Mouse (Mus musculus): ENCODE measurements around the gene Slc30a4. TPM values are rescaled to one million over a fixed set of nuclear protein-coding genes. Genes with fewer than 3 reads are reported as not detected.

Gene Slc30a4
- total RNA-seq, 2 experiments from 2014 or later: 0.59 to 1.0 TPM

Other genes with a start within 250 kb of the Slc30a4 start
- 0.28 TPM in 1 of 2 replicates, not detected in the other for gene Gm14085, start 217.7 kb downstream of the Slc30a4 start, total RNA-seq (2014; fragmentation: Nextera tagmentation)
- gene Gm14085, start 217.7 kb downstream of the Slc30a4 start, total RNA-seq (2017): 0.14 TPM in 1 of 2 replicates, not detected in the other
- 154 and 166 TPM in 2 replicates for gene Gatm, start 91.4 kb downstream of the Slc30a4 start, total RNA-seq (2014; fragmentation: Nextera tagmentation)
- gene Gatm, start 91.4 kb downstream of the Slc30a4 start, total RNA-seq (2017): 110 and 122 TPM in 2 replicates
- not detected in 2 replicates for gene AA467197, start 65.7 kb downstream of the Slc30a4 start, total RNA-seq (2014; fragmentation: Nextera tagmentation)
- 2.2 and 2.6 TPM in 2 replicates for gene AA467197, start 65.7 kb downstream of the Slc30a4 start, total RNA-seq (2017)
- 14.7 and 16.3 TPM in 2 replicates for gene Bloc1s6, start 35.8 kb upstream of the Slc30a4 start, total RNA-seq (2014; fragmentation: Nextera tagmentation)
- gene Bloc1s6, start 35.8 kb upstream of the Slc30a4 start, total RNA-seq (2017): 21.1 and 27.6 TPM in 2 replicates
- gene Sqor, start 62.6 kb upstream of the Slc30a4 start, total RNA-seq (2014; fragmentation: Nextera tagmentation): 42.0 and 58.0 TPM in 2 replicates
- 32.6 and 48.8 TPM in 2 replicates for gene Sqor, start 62.6 kb upstream of the Slc30a4 start, total RNA-seq (2017)

All from megakaryocyte-erythroid progenitor cell, adult 5-6 weeks (primary cell).